Mouse (Mus musculus) liver, embryonic 11.5 days (tissue): ENCODE results near the gene Syndig1. TPM values are rescaled to one million over a fixed set of nuclear protein-coding genes. Genes with fewer than 3 reads are reported as not detected.

ENCODE experiments used
- ATAC-seq: fragments of 200-750 bp; cut with Nextera tagmentation; replicated peaks from 2 replicates; pipeline ENCODE4 v1.8.0; 2017; ENCODE audit warnings: moderate number of reproducible peaks, mild to moderate bottlenecking, moderate TSS enrichment, moderate library complexity; ENCODE audit not compliant: low FRiP score
- DNase-seq: peaks from one replicate; pipeline ENCODE4 v3.0.0-alpha.2; 2017; ENCODE audit warnings: low spot score
- H3K27ac ChIP-seq: fragments of 300-500 bp; sonication (generic); 2 replicates; pipeline ENCODE4 v1.5.1; 2014; ENCODE audit warnings: mild to moderate bottlenecking, low read depth, low read length, control low read depth
- H3K27me3 ChIP-seq: fragments of 300-500 bp; sonication (generic); replicated peaks from 2 replicates; pipeline ENCODE4 v1.6.1; 2014; ENCODE audit warnings: low read length, mixed read lengths; ENCODE audit not compliant: control insufficient read depth, insufficient read depth
- H3K36me3 ChIP-seq: fragments of 300-500 bp; sonication (generic); 2 replicates; pipeline ENCODE4 v1.6.1; 2014; ENCODE audit warnings: mild to moderate bottlenecking, low read length, moderate library complexity, mixed read lengths; ENCODE audit not compliant: control insufficient read depth, insufficient read depth
- H3K4me1 ChIP-seq: fragments of 300-500 bp; sonication (generic); replicated peaks from 2 replicates; pipeline ENCODE4 v1.6.1; 2014; ENCODE audit warnings: low read length, mixed read lengths; ENCODE audit not compliant: control insufficient read depth, insufficient read depth
- H3K4me2 ChIP-seq: fragments of 300-500 bp; sonication (generic); 2 replicates; pipeline ENCODE4 v1.6.1; 2014; ENCODE audit warnings: mild to moderate bottlenecking, control low read depth, moderate library complexity
- H3K4me3 ChIP-seq: fragments of 300-500 bp; sonication (generic); 2 replicates; pipeline ENCODE4 v1.5.1; 2014; ENCODE audit warnings: low read depth, low read length, control low read depth
- H3K9ac ChIP-seq: fragments of 300-500 bp; sonication (generic); 2 replicates; pipeline ENCODE4 v1.6.1; 2014; ENCODE audit warnings: low read depth, low read length, control low read depth
- H3K9me3 ChIP-seq: fragments of 300-500 bp; sonication (generic); 2 replicates; pipeline ENCODE4 v1.6.1; 2016; ENCODE audit warnings: low read length, inconsistent platforms, mixed read lengths; ENCODE audit not compliant: control insufficient read depth
- WGBS: fragments of 180-500 bp; shearing (Covaris S2); extraction: QIAGEN DNeasy Blood & Tissue Kit; methylation state at CpG from one replicate; pipeline ENCODE4 v1.1.7; 2014; 5-methylcytosine and 5-hydroxymethylcytosine counted together
- polyA plus RNA-seq: library from polyadenylated mRNA; unstranded; fragments of >200 nt; fragmentation: Nextera tagmentation; extraction: Ambion mirVana; gene quantifications from 2 replicates; pipeline ENCODE4 v1.2.1, GENCODE M21; 2014

Gene Syndig1
- polyA plus RNA-seq, 1 experiment from 2014 or later: 1.6 TPM

DNA sequence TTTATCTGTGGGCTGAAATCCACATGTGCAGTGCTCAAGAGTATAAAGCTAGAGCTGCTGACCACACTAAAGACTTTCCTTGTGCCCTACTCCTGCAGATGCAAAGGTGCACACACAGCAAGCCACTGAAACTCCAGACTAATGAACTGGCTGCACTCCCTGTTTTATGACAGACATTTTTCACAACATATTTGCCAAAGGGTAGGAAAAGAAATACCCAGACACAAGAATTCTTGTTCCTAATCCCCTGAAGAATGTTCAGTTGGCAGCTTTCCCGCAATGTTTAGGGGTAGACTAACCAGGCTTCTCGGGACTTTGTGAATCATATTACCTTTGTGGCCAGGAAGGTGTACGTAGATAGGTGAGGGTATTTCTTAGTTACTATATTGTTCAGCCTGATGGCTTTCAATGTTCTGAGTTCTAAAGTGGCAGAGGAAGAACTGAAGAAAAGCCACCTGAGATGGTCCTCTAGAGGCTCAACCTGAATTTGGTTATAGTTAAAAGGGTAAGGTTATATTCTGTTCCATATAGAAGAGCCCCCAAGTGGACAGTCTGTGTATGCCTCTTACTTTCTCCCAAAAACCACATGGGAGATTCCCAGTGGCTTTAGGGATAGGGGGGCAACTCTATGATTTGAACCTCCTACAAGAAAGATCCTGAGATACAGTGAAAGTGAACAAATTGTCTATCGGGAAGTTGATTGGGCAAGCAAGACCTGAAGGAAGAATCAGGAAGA lies 169.5 kb downstream of the Syndig1 start:
- no peak overlapping the region for H3K4me2 ChIP-seq
- H3K27ac ChIP-seq: no peak overlapping the region
- DNase-seq (no peak), ATAC-seq (no peak)
- no peak overlapping the region for H3K4me3 ChIP-seq
- H3K9ac ChIP-seq: no peak overlapping the region
- no peaks in the 10 kb centered on the region for H3K36me3 ChIP-seq
- H3K27me3 ChIP-seq: no peaks in the 10 kb centered on the region
- H3K9me3 ChIP-seq: no peaks in the 10 kb centered on the region
- 83% methylated on average over 4 of the region's 4 CpGs for WGBS
- no peaks in the 10 kb centered on the region for H3K4me1 ChIP-seq

DNA sequence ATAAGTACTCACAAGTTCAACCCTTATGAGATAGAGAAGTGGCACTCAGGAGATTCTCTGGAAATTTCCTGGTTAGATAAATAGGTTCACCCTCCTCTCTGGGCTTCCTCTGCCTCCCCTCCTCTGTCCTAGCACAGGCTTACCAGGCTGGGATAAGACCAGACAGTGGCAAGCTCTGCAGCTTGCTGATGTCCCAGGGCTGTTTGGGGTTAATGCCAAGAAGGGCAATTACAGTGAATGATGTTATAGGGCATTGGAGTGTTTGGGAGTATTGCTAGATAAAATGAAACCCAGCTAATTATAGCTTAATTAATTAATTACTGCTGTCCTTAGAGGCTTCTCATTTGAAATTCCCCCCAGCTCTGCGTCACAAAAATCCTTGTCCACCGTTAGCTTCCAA lies 171.6 kb downstream of the Syndig1 start:
- WGBS: 81% methylated on average over 2 of the region's 2 CpGs
- H3K27me3 ChIP-seq: no peaks in the 10 kb centered on the region
- no peak overlapping the region for H3K4me2 ChIP-seq
- no peak for ATAC-seq
- no peaks in the 10 kb centered on the region for H3K9me3 ChIP-seq
- no peaks in the 10 kb centered on the region for H3K36me3 ChIP-seq
- H3K4me1 ChIP-seq: no peaks in the 10 kb centered on the region
- H3K4me3 ChIP-seq: no peak overlapping the region
- no peak overlapping the region for H3K27ac ChIP-seq
- no peak overlapping the region for H3K9ac ChIP-seq
- no peak for DNase-seq

DNA sequence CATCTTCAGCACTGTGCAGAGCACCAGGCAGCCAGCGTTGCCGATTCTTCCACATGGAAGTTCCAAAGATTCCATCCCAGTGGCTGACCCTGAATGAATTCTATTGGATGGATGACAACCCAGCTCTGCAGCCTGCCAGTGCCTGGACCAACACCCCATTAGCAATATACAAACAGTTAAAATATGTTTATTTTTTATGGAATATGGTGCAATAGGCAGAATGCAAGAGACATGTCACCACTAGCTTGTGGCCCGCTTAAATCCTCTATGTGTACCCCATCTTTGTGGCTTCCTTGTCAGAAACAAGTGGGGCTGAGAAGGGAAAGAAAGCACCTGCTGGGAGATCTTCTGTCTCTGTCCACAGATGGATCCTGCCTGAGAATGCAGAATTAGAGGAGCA lies 174.5 kb downstream of the Syndig1 start:
- H3K4me3 ChIP-seq: no peak overlapping the region
- H3K4me1 ChIP-seq: no peaks in the 10 kb centered on the region
- no peak overlapping the region for H3K9ac ChIP-seq
- H3K4me2 ChIP-seq: no peak overlapping the region
- DNase-seq: no peak
- no peaks in the 10 kb centered on the region for H3K36me3 ChIP-seq
- 81% methylated on average over 3 of the region's 3 CpGs for WGBS
- ATAC-seq: no peak
- no peaks in the 10 kb centered on the region for H3K9me3 ChIP-seq
- no peak overlapping the region for H3K27ac ChIP-seq
- H3K27me3 ChIP-seq: no peaks in the 10 kb centered on the region

DNA sequence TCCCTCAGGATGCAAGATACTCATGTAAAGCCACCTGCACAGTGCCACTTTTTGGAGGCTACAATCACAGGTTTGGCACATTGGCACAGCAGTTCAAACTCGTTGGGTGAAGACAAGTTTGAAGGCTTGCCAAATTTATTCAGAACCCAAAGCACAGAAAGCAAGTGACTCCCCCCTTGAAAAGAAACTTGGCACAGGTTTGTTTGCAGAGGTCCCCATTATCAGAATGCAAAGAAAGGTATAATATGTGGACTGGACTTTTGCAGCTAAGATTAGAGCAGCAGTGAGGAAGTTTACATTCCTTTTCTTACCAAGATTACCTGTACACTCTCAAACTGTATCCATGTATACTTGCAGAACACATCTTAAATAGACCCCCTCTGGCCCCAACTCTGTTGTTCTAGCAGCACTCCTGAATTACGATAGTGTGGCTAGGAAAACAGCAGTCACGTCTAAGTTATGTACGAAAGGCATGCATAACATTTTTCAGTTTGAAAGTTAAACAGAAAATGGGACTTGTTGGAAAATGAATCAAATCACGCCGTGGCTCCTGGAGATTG lies 183.9 kb downstream of the Syndig1 start:
- no peak overlapping the region for H3K27ac ChIP-seq
- H3K4me3 ChIP-seq: no peak overlapping the region
- no peak overlapping the region for H3K9ac ChIP-seq
- H3K4me2 ChIP-seq: no peak overlapping the region
- DNase-seq (no peak), ATAC-seq (no peak)
- no peaks in the 10 kb centered on the region for H3K36me3 ChIP-seq
- no peaks in the 10 kb centered on the region for H3K27me3 ChIP-seq
- WGBS: 77% methylated on average over 6 of the region's 6 CpGs
- H3K4me1 ChIP-seq: no peaks in the 10 kb centered on the region
- no peaks in the 10 kb centered on the region for H3K9me3 ChIP-seq

- Histone ChIP-seq H3K27ac (no peak overlapping the region), H3K9ac (no peak overlapping the region), H3K4me2 (no peak overlapping the region), H3K4me1 (no peaks in the 10 kb centered on the region), H3K36me3 (no peaks in the 10 kb centered on the region), H3K27me3 (no peaks in the 10 kb centered on the region), H3K4me3 (no peak overlapping the region), H3K9me3 (no peaks in the 10 kb centered on the region)
- 78% methylated on average over 4 of the region's 4 CpGs for WGBS
- no peak for DNase-seq
- no peak for ATAC-seq
Measured at GRCm38 (mm10) chr2:150013785-150014184, 184.8 kb downstream of the Syndig1 start.

- DNase-seq (no peak), ATAC-seq (no peak)
- Histone ChIP-seq H3K9ac (no peak overlapping the region), H3K27ac (no peak overlapping the region), H3K4me2 (no peak overlapping the region), H3K27me3 (no peaks in the 10 kb centered on the region), H3K4me3 (no peak overlapping the region), H3K9me3 (no peaks in the 10 kb centered on the region), H3K36me3 (no peaks in the 10 kb centered on the region), H3K4me1 (no peaks in the 10 kb centered on the region)
- WGBS: 71% methylated on average over 5 of the region's 5 CpGs
Measured at GRCm38 (mm10) chr2:150016303-150016702, 187.3 kb downstream of the Syndig1 start.

DNA sequence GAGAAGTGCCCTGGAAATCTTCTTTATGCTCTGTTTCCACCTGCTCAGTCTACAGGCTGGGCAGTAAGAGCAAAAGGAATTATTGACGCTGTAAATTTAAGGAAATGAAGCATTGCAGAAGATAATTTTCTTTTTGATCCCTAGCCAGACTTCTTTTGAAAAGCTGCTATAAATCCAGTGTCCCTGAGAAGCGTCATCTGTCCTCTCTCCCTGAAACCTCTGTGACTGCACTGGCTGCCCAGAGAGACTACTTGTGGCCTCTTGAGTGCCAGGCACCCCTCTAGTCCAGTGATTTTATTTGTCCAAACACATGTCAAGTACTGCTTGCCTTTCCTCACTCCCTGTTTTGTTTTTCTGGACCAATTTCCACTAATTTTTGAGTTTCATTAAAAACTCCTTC lies 191.7 kb downstream of the Syndig1 start:
- DNase-seq (no peak), ATAC-seq (no peak)
- no peaks in the 10 kb centered on the region for H3K36me3 ChIP-seq
- H3K4me3 ChIP-seq: no peak overlapping the region
- H3K9me3 ChIP-seq: no peaks in the 10 kb centered on the region
- H3K4me2 ChIP-seq: no peak overlapping the region
- no peaks in the 10 kb centered on the region for H3K4me1 ChIP-seq
- no peak overlapping the region for H3K9ac ChIP-seq
- no peaks in the 10 kb centered on the region for H3K27me3 ChIP-seq
- no peak overlapping the region for H3K27ac ChIP-seq
- 65% methylated on average over 2 of the region's 2 CpGs for WGBS

DNA sequence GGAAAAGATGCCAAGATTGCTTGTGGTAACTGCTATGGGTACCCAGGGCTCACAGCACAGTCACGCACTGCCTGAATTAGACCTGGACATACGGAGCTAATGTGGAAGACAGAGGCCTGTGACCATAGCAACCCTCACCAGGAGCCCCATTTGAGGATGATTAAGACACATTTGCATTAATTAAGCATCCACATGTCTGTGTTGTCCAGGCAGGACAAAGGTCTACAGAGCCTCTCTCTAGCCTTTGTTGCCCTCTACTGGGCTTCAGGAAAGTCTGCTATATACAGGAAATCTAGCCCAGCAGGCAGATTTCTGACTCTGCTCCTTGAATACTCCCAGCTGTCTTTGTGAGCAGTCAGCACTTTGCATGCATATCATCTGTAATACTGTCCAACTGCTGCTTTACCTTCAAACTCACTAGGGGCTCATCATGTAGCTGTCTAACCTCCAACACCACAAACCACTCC lies 194.9 kb downstream of the Syndig1 start:
- Histone ChIP-seq H3K27me3 (no peaks in the 10 kb centered on the region), H3K36me3 (no peaks in the 10 kb centered on the region), H3K4me1 (no peaks in the 10 kb centered on the region), H3K4me2 (no peak overlapping the region), H3K27ac (no peak overlapping the region), H3K9ac (no peak overlapping the region), H3K9me3 (no peaks in the 10 kb centered on the region), H3K4me3 (no peak overlapping the region)
- DNase-seq: no peak
- peak; percentile 26; the same call in 1 of the 2 replicates for ATAC-seq
- WGBS: 30% methylated on average over 2 of the region's 2 CpGs

GRCm38 (mm10) chr2:150043531-150043930 lies 214.5 kb downstream of the Syndig1 start:
- H3K27ac ChIP-seq: no peak overlapping the region
- no peak overlapping the region for H3K4me2 ChIP-seq
- H3K36me3 ChIP-seq: no peaks in the 10 kb centered on the region
- no peak for ATAC-seq
- no peak for DNase-seq
- no peaks in the 10 kb centered on the region for H3K4me1 ChIP-seq
- H3K9ac ChIP-seq: no peak overlapping the region
- H3K4me3 ChIP-seq: no peak overlapping the region
- WGBS: 83% methylated on average over 7 of the region's 7 CpGs
- H3K27me3 ChIP-seq: no peaks in the 10 kb centered on the region
- H3K9me3 ChIP-seq: no peaks in the 10 kb centered on the region
